Mouse (Mus musculus): ENCODE measurements around the gene Gm49383. TPM values are rescaled to one million over a fixed set of nuclear protein-coding genes. Genes with fewer than 3 reads are reported as not detected.

The Gm49383 gene
- 18.1 and 18.2 TPM in 2 replicates for polyA plus RNA-seq (2015; fragmentation: Nextera tagmentation; extraction: Ambion mirVana)

- peaks cover 11% of the 10 kb centered on the region for H3K36me3 ChIP-seq
- no peaks in the 10 kb centered on the region for H3K9me3 ChIP-seq
- peak within 1 kb of the TSS; percentile 88 for H3K9ac ChIP-seq
- under 1% methylated on average over 75 of the region's 75 CpGs for WGBS
- peaks cover 33% of the 10 kb centered on the region for H3K4me1 ChIP-seq (replicated peaks)
- H3K4me2 ChIP-seq = peak within 1 kb of the TSS; percentile 97
- peak within 1 kb of the TSS; percentile 94 for H3K27ac ChIP-seq (replicated peaks)
- peak within 1 kb of the TSS; percentile 84 for H3K4me3 ChIP-seq
- H3K27me3 ChIP-seq = no peaks in the 10 kb centered on the region
- peak; percentile 88 for ATAC-seq (ENCODE audit: low read depth)
Observed at GRCm38 (mm10) chr12:69196444-69197377, at the start of gene Gm49383. Gene Gm49383 (minus strand): TSS chr12:69197104.

- H3K36me3 ChIP-seq = no peaks in the 10 kb centered on the region
- H3K27me3 ChIP-seq = no peaks in the 10 kb centered on the region
- H3K4me2 ChIP-seq = peak overlapping the region; percentile 72
- H3K4me1 ChIP-seq (replicated peaks) = peaks cover 9% of the 10 kb centered on the region
- H3K4me3 ChIP-seq = peak overlapping the region; percentile 69
- peak; percentile 96 for ATAC-seq (ENCODE audit: low read depth)
- peak overlapping the region; percentile 85 for H3K9ac ChIP-seq
- peak overlapping the region; percentile 86 for H3K27ac ChIP-seq (replicated peaks)
- under 1% methylated on average over 64 of the region's 64 CpGs for WGBS
- no peaks in the 10 kb centered on the region for H3K9me3 ChIP-seq
Observed at GRCm38 (mm10) chr12:69241771-69242431, 45.0 kb upstream of the Gm49383 start.

GRCm38 (mm10) chr12:69241405-69241770 is 44.5 kb upstream of the Gm49383 start:
- Histone ChIP-seq H3K9me3 (no peaks in the 10 kb centered on the region), H3K27me3 (no peaks in the 10 kb centered on the region), H3K36me3 (no peaks in the 10 kb centered on the region), H3K9ac (peak overlapping the region; percentile 85), H3K4me1 (replicated peaks) (peaks cover 9% of the 10 kb centered on the region), H3K27ac (replicated peaks) (peak overlapping the region; percentile 86), H3K4me2 (peak overlapping the region; percentile 72), H3K4me3 (peak overlapping the region; percentile 69)
- ATAC-seq (ENCODE audit: low read depth) = no peak; the same call in 1 of the 2 replicates
- 2% methylated on average over 3 of the region's 3 CpGs for WGBS

DNA sequence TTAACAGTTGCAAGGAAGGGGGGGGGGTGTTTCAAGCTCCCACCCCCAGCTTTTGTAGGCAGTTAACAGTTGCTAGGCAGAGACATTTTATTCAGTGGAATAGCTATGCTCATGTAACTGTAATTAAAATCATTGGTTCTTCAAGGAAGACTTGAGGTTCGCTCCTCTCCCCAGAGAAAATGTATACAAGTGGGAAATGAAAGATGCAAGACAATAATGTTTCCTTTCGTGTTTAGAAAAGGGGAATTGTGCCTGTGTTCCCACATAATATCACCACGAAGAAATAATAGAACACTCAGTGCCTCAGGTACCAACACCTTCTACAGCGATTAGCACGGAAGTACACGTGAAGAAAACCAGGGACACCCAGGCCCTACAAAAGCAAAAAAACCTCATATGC is 44.0 kb upstream of the Gm49383 start, which contains the start of gene Klhdc1:
Gene Klhdc1, plus strand, starts transcription at position 301 of the 400 bp plus-strand sequence.
- Histone ChIP-seq H3K36me3 (no peaks in the 10 kb centered on the region), H3K9me3 (no peaks in the 10 kb centered on the region), H3K9ac (peak within 1 kb of the TSS; percentile 85), H3K27me3 (no peaks in the 10 kb centered on the region), H3K4me1 (replicated peaks) (peaks cover 9% of the 10 kb centered on the region), H3K27ac (replicated peaks) (peak within 1 kb of the TSS; percentile 86), H3K4me3 (peak within 1 kb of the TSS; percentile 69), H3K4me2 (peak within 1 kb of the TSS; percentile 72)
- no peak for ATAC-seq (ENCODE audit: low read depth)
- WGBS = 67% methylated on average over 6 of the region's 6 CpGs

DNA sequence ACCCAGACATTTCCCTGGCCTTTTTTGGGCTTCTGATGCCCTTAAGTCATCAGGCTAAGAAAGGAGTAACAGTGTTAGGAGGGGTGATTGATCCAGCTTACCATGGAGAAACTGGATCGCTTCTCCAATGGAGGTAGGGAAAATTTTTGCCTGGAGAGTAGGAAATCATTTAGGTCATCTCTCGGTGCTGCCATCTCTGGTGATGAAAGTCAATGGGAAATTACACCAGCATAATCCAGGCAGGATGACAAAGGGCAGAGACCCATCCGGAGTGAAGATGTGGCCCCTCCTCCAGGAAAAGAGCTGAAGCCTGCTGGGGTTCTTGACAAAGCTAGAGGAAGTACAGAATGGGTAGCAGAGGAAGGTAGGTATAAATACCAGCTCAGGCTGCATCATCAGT is 41.4 kb upstream of the Gm49383 start:
- H3K9me3 ChIP-seq = no peaks in the 10 kb centered on the region
- 40% methylated on average over 3 of the region's 3 CpGs for WGBS

GRCm38 (mm10) chr12:69235782-69236181 is 38.9 kb upstream of the Gm49383 start:
- Histone ChIP-seq H3K27me3 (no peaks in the 10 kb centered on the region), H3K4me1 (replicated peaks) (peaks cover 3% of the 10 kb centered on the region), H3K27ac (replicated peaks) (no peak overlapping the region), H3K9ac (no peak overlapping the region), H3K9me3 (no peaks in the 10 kb centered on the region), H3K36me3 (no peaks in the 10 kb centered on the region), H3K4me3 (no peak overlapping the region), H3K4me2 (no peak overlapping the region)
- 89% methylated on average over 6 of the region's 6 CpGs for WGBS
- no peak for ATAC-seq (ENCODE audit: low read depth)

More for the DNA sequence above, 41.4 kb upstream of the Gm49383 start:
- Histone ChIP-seq H3K27me3 (no peaks in the 10 kb centered on the region), H3K27ac (replicated peaks) (no peak overlapping the region), H3K9ac (no peak overlapping the region), H3K4me3 (no peak overlapping the region), H3K4me2 (no peak overlapping the region), H3K36me3 (no peaks in the 10 kb centered on the region), H3K4me1 (replicated peaks) (peaks cover 9% of the 10 kb centered on the region)
- ATAC-seq (ENCODE audit: low read depth) = no peak

DNA sequence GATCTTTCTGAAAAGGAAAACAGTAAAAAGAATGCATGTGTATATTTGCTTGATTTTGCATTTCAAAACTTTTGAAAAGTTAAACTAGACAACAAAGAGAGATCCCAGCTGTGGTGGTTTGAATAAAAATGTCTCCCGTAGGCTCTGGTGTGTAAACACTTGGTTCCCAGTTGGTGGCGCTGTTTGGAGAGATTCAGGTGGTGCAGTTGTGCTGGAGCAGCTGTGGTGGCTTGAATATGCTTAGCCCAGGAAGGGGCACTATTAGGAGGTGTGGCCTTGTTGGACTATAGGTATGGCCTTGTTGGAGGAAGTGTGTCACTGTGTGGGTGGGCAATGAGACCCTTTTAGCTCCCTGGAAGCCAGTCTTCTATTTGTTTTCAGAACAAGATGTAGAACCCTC is 32.3 kb upstream of the Gm49383 start:
- H3K27me3 ChIP-seq = no peaks in the 10 kb centered on the region

DNA sequence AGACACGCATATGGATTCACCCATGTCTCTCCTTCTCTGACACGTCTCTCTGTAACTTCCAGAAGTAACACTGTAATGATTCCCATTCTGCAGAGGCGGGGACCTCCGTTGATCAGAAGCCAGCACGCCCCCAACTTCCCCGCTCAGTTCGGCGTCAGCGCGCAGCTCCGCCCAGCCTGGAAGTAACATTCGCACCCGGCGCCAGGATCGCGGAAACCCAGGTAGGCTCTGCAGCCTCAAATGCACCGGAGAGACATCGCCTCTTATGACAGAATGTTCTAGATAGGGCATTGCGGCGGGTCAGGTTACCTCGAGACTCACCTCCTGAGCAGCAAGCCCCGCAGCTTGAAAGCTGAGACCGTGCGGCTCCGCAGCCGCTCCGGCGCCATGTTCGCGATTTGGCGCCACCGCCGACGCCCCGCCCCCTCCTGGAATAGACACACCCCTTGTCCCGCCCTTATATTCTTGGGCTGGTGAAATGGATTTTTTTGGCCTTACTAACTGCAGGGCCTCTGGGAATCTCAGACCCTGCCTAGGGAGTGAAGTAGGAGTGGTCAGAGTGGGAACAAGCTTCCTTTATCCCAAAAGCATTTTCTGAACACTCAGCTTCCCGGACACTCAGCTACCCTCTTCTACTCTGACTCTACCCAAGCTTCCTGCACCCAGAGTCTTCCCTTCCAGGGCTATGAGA is 31.0 kb upstream of the Gm49383 start, which contains the start of gene Pole2:
Gene Pole2, minus strand, starts transcription at position 420 of the 691 bp plus-strand sequence.
- Histone ChIP-seq H3K4me3 (peak within 1 kb of the TSS; percentile 59), H3K27me3 (no peaks in the 10 kb centered on the region), H3K4me1 (replicated peaks) (0 out of 2 replicates have a peak, but pooled peaks cover 3% of the 10 kb centered on the region), H3K9ac (peak within 1 kb of the TSS; percentile 59), H3K27ac (replicated peaks) (0 out of 2 replicates have a peak within 1 kb of the TSS, but pooled peaks have one; percentile 25), H3K4me2 (peak within 1 kb of the TSS; percentile 52), H3K9me3 (no peaks in the 10 kb centered on the region), H3K36me3 (no peaks in the 10 kb centered on the region)
- ATAC-seq (ENCODE audit: low read depth) = peak; percentile 96
- WGBS = under 1% methylated on average over 37 of the region's 37 CpGs

More for the DNA sequence above, 32.3 kb upstream of the Gm49383 start:
- H3K4me2 ChIP-seq = no peak overlapping the region
- no peak overlapping the region for H3K9ac ChIP-seq
- no peaks in the 10 kb centered on the region for H3K9me3 ChIP-seq
- H3K4me3 ChIP-seq = no peak overlapping the region
- H3K27ac ChIP-seq (replicated peaks) = no peak overlapping the region
- H3K4me1 ChIP-seq (replicated peaks) = 0 out of 2 replicates have a peak, but pooled peaks cover 3% of the 10 kb centered on the region
- no peaks in the 10 kb centered on the region for H3K36me3 ChIP-seq
- WGBS = 66% methylated on average over 2 of the region's 2 CpGs
- no peak for ATAC-seq (ENCODE audit: low read depth)

GRCm38 (mm10) chr12:69220613-69221277 is 23.8 kb upstream of the Gm49383 start:
- Histone ChIP-seq H3K4me1 (replicated peaks) (no peaks in the 10 kb centered on the region), H3K9ac (no peak overlapping the region), H3K9me3 (no peaks in the 10 kb centered on the region), H3K27me3 (no peaks in the 10 kb centered on the region), H3K27ac (replicated peaks) (no peak overlapping the region), H3K4me2 (no peak overlapping the region), H3K4me3 (no peak overlapping the region), H3K36me3 (no peaks in the 10 kb centered on the region)
- WGBS = 94% methylated on average over 19 of the region's 19 CpGs
- no peak for ATAC-seq (ENCODE audit: low read depth)

- H3K9ac ChIP-seq = no peak overlapping the region
- no peak for ATAC-seq (ENCODE audit: low read depth)
- no peaks in the 10 kb centered on the region for H3K27me3 ChIP-seq
- WGBS = 93% methylated on average over 7 of the region's 7 CpGs
- no peak overlapping the region for H3K4me2 ChIP-seq
- H3K27ac ChIP-seq (replicated peaks) = no peak overlapping the region
- no peak overlapping the region for H3K4me3 ChIP-seq
- H3K4me1 ChIP-seq (replicated peaks) = no peaks in the 10 kb centered on the region
- no peaks in the 10 kb centered on the region for H3K9me3 ChIP-seq
- no peaks in the 10 kb centered on the region for H3K36me3 ChIP-seq
Observed at GRCm38 (mm10) chr12:69216587-69216986, 19.7 kb upstream of the Gm49383 start.
